Mouse (Mus musculus) heart, adult 2 months (tissue): ENCODE measurements at regions not wholly inside any gene's neighbourhood (a gene's known extent, or its start where the extent isn't known, plus 50 kb on each side); places are given as distances from the start of the nearest gene placed in this dataset.

Experiments used
- DNase-seq, 2 experiments: peaks; one replicate each; pipeline ENCODE4 v3.0.0; 2021
- H3K27ac ChIP-seq: fragments of 200-600 bp; 2 replicates; pipeline ENCODE4 v1.8.1; 2022
- H3K27me3 ChIP-seq: fragments of 200-500 bp; 2 replicates; pipeline ENCODE4 v1.6.1; 2012; ENCODE audit warnings: mild to moderate bottlenecking, low read length, inconsistent platforms, mixed read lengths; ENCODE audit not compliant: control insufficient read depth, insufficient read depth
- H3K36me3 ChIP-seq: fragments of 200-500 bp; 2 replicates; pipeline ENCODE4 v1.6.1; 2012; ENCODE audit warnings: low read length, inconsistent platforms; ENCODE audit not compliant: control insufficient read depth, insufficient read depth
- H3K4me1 ChIP-seq: fragments of 200-500 bp; 2 replicates; pipeline ENCODE4 v1.6.1; 2011; ENCODE audit warnings: low read length; ENCODE audit not compliant: control insufficient read depth, insufficient read depth
- H3K4me3 ChIP-seq: fragments of 200-600 bp; 2 replicates; pipeline ENCODE4 v1.8.1; 2022
- H3K79me2 ChIP-seq: fragments of 200-500 bp; replicated peaks from 2 replicates; pipeline ENCODE4 v1.6.1; 2012; ENCODE audit warnings: mild to moderate bottlenecking, inconsistent platforms, low read length, moderate library complexity, mixed read lengths; ENCODE audit not compliant: control insufficient read depth, insufficient read depth
- H3K9ac ChIP-seq: fragments of 200-500 bp; 2 replicates; pipeline ENCODE4 v1.6.1; 2012; ENCODE audit warnings: low read depth, mild to moderate bottlenecking, control low read depth, inconsistent platforms, low read length, mixed read lengths
- CTCF ChIP-seq: fragments of 200-600 bp; IDR thresholded peaks from 2 replicates; pipeline ENCODE4 v1.8.1; 2022; ENCODE audit warnings: antibody characterized with exemption, mild to moderate bottlenecking, moderate library complexity
- EP300 ChIP-seq: fragments of 200-500 bp; IDR thresholded peaks from 2 replicates; pipeline ENCODE4 v1.6.1; 2011; ENCODE audit warnings: low read depth, low read length, control low read depth; ENCODE audit not compliant: insufficient read depth
- POLR2A ChIP-seq: fragments of 200-500 bp; IDR thresholded peaks from 2 replicates; pipeline ENCODE4 v1.6.1; 2011; ENCODE audit warnings: mild to moderate bottlenecking, low read depth, low read length, control low read depth; ENCODE audit not compliant: insufficient read depth
- WGBS: fragments of 180-500 bp; shearing (Covaris S2); methylation state at CpG from one replicate; pipeline ENCODE4 v1.1.7; 2018; 5-methylcytosine and 5-hydroxymethylcytosine counted together
- intact Hi-C: fragments of 180-260 bp; cut with DNase I; formaldehyde crosslinking; loops from one replicate; pipeline ENCODE4 v1.15.1; 2025

GRCm38 (mm10) chr17:47254026-47254425 lies 114.7 kb upstream of the Mrps10 start:
- Histone ChIP-seq H3K4me3 (no peak overlapping the region), H3K36me3 (no peaks in the 10 kb centered on the region), H3K4me1 (no peaks in the 10 kb centered on the region), H3K79me2 (no peaks in the 10 kb centered on the region), H3K27me3 (no peaks in the 10 kb centered on the region), H3K27ac (no peak overlapping the region), H3K9ac (no peak overlapping the region)
- no peak for DNase-seq
- intact Hi-C loops: no loop called here
- TF ChIP-seq POLR2A (no peak), CTCF (no peak), EP300 (no peak)
- 91% methylated on average over 11 of the region's 11 CpGs for WGBS

- Histone ChIP-seq H3K79me2 (no peaks in the 10 kb centered on the region), H3K36me3 (no peaks in the 10 kb centered on the region), H3K27me3 (no peaks in the 10 kb centered on the region), H3K4me3 (no peak overlapping the region), H3K4me1 (no peaks in the 10 kb centered on the region), H3K27ac (no peak overlapping the region), H3K9ac (no peak overlapping the region)
- 45% methylated on average over 4 of the region's 4 CpGs for WGBS
- intact Hi-C loops: no loop called here
- DNase-seq: peak in 1 of 2 experiments; percentile 10
- TF ChIP-seq EP300 (no peak), POLR2A (no peak), CTCF (no peak)
These were observed 118.7 kb upstream of the Mrps10 start for GRCm38 (mm10) chr17:47250001-47250400.

GRCm38 (mm10) chr17:47249176-47249575 lies 119.5 kb upstream of the Mrps10 start:
- WGBS: 87% methylated on average over 9 of the region's 9 CpGs
- H3K4me3 ChIP-seq: no peak overlapping the region
- no peaks in the 10 kb centered on the region for H3K4me1 ChIP-seq
- H3K9ac ChIP-seq: no peak overlapping the region
- no peaks in the 10 kb centered on the region for H3K79me2 ChIP-seq
- intact Hi-C loops: no loop called here
- H3K36me3 ChIP-seq: no peaks in the 10 kb centered on the region
- H3K27me3 ChIP-seq: no peaks in the 10 kb centered on the region
- TF ChIP-seq POLR2A (no peak), EP300 (no peak), CTCF (no peak)
- H3K27ac ChIP-seq: no peak overlapping the region
- DNase-seq: no peak

GRCm38 (mm10) chr17:47248053-47248452 lies 120.6 kb upstream of the Mrps10 start:
- intact Hi-C loops: no loop called here
- no peaks in the 10 kb centered on the region for H3K79me2 ChIP-seq
- no peaks in the 10 kb centered on the region for H3K4me1 ChIP-seq
- DNase-seq: peak; percentile 52 to 53
- no peak overlapping the region for H3K4me3 ChIP-seq
- H3K9ac ChIP-seq: no peak overlapping the region
- TF ChIP-seq POLR2A (no peak), CTCF (no peak), EP300 (no peak)
- H3K36me3 ChIP-seq: no peaks in the 10 kb centered on the region
- WGBS: 78% methylated on average over 3 of the region's 3 CpGs
- H3K27me3 ChIP-seq: no peaks in the 10 kb centered on the region
- H3K27ac ChIP-seq: no peak overlapping the region

GRCm38 (mm10) chr17:47247516-47247915 lies 121.2 kb upstream of the Mrps10 start:
- 71% methylated on average over 5 of the region's 5 CpGs for WGBS
- no peaks in the 10 kb centered on the region for H3K36me3 ChIP-seq
- TF ChIP-seq CTCF (no peak), EP300 (no peak), POLR2A (no peak)
- no peaks in the 10 kb centered on the region for H3K4me1 ChIP-seq
- no peaks in the 10 kb centered on the region for H3K79me2 ChIP-seq
- H3K27ac ChIP-seq: no peak overlapping the region
- H3K4me3 ChIP-seq: no peak overlapping the region
- intact Hi-C loops: no loop called here
- no peak for DNase-seq
- H3K9ac ChIP-seq: no peak overlapping the region
- no peaks in the 10 kb centered on the region for H3K27me3 ChIP-seq

- no peak overlapping the region for H3K27ac ChIP-seq
- H3K9ac ChIP-seq: no peak overlapping the region
- H3K36me3 ChIP-seq: no peaks in the 10 kb centered on the region
- no peak overlapping the region for H3K4me3 ChIP-seq
- intact Hi-C loops: no loop called here
- no peaks in the 10 kb centered on the region for H3K4me1 ChIP-seq
- TF ChIP-seq EP300 (no peak), POLR2A (no peak), CTCF (no peak)
- no peaks in the 10 kb centered on the region for H3K27me3 ChIP-seq
- H3K79me2 ChIP-seq: no peaks in the 10 kb centered on the region
- DNase-seq: no peak
- 92% methylated on average over 8 of the region's 8 CpGs for WGBS
These were observed 122.1 kb upstream of the Mrps10 start for GRCm38 (mm10) chr17:47246605-47247004.
